Mouse (Mus musculus) heart, embryonic 13.5 days (tissue): Measurements from ENCODE around the gene Tbx2. TPM values are rescaled to one million over a fixed set of nuclear protein-coding genes. Genes with fewer than 3 reads are reported as not detected.

Experiments
- ATAC-seq: fragments of 200-750 bp; cut with Nextera tagmentation; 2 replicates; pipeline ENCODE4 v1.8.0; 2017; ENCODE audit warnings: moderate TSS enrichment; ENCODE audit not compliant: insufficient number of reproducible peaks, low FRiP score, low TSS enrichment; ENCODE audit errors: extremely low read depth
- H3K27ac ChIP-seq: fragments of 300-500 bp; sonication (generic); replicated peaks from 2 replicates; pipeline ENCODE4 v1.5.1; 2015; ENCODE audit warnings: moderate library complexity, mild to moderate bottlenecking, inconsistent platforms
- H3K27me3 ChIP-seq: fragments of 300-500 bp; sonication (generic); replicated peaks from 2 replicates; pipeline ENCODE4 v1.6.1; 2015; ENCODE audit warnings: mild to moderate bottlenecking, inconsistent platforms
- H3K36me3 ChIP-seq: fragments of 300-500 bp; sonication (generic); 2 replicates; pipeline ENCODE4 v1.6.1; 2015; ENCODE audit warnings: mild to moderate bottlenecking, inconsistent platforms
- H3K4me1 ChIP-seq: fragments of 300-500 bp; sonication (generic); 2 replicates; pipeline ENCODE4 v1.6.1; 2015; ENCODE audit warnings: inconsistent platforms
- H3K4me2 ChIP-seq: fragments of 300-500 bp; sonication (generic); 2 replicates; pipeline ENCODE4 v1.6.1; 2015; ENCODE audit warnings: inconsistent platforms, mild to moderate bottlenecking, moderate library complexity
- H3K4me3 ChIP-seq: fragments of 300-500 bp; sonication (generic); 2 replicates; pipeline ENCODE4 v1.5.1; 2015; ENCODE audit warnings: moderate library complexity, mild to moderate bottlenecking, inconsistent platforms
- H3K9ac ChIP-seq: fragments of 300-500 bp; sonication (generic); 2 replicates; pipeline ENCODE4 v1.6.1; 2015; ENCODE audit warnings: inconsistent platforms, mild to moderate bottlenecking, moderate library complexity
- H3K9me3 ChIP-seq: fragments of 300-500 bp; sonication (generic); 2 replicates; pipeline ENCODE4 v1.6.1; 2016; ENCODE audit warnings: inconsistent platforms
- WGBS: fragments of 180-500 bp; shearing (Covaris S2); methylation state at CpG from one replicate; pipeline ENCODE4 v1.1.7; 2015; ENCODE audit warnings: mixed read lengths; 5-methylcytosine and 5-hydroxymethylcytosine counted together
- polyA plus RNA-seq: library from polyadenylated mRNA; unstranded; fragments of >200 nt; fragmentation: Nextera tagmentation; extraction: Ambion mirVana; gene quantifications from 2 replicates; pipeline ENCODE4 v1.2.1, GENCODE M21; 2015

Tbx2 gene
- 2.0 and 2.9 TPM in 2 replicates for polyA plus RNA-seq

DNA sequence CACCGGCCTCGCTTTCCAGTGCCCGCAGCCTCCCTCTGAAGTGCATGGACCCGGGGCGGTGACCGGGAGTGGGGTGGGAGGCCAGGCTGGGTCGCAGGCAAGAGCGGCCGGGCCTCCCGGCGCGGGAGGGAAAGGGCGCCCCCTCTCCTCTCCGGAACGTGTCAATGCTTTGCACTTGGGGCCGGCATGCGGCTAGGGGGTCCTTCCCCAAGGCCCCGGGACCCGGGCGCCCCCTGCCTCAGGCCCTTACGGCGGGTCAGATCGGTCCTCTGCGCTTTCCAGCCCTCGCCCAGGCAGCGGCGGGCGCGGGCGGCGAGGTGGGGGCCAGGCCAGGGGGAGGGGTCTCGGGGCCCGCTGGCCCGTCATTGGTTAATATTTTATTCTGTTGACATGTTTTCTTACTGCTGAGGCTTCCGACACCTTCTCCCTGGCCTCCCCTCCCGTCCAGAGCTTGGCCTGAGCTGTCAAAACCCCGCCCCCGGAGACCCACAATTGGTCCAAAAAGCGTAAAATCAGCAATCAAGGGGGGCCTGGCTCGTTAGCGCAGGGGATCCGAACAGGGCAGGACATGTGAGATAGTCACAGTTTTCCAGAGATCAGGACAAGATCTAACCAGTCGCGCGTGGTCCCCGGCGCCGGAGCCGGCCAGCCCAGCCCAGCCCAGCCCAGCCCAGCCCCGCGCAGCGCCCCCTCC, at the start of gene Tbx2:
Tbx2 (plus strand) TSS at position 321 of the 694 bp plus-strand sequence.
- peaks cover 96% of the 10 kb centered on the region for H3K27me3 ChIP-seq
- peak; percentile 45 for ATAC-seq
- peaks cover 60% of the 10 kb centered on the region for H3K4me1 ChIP-seq
- peak within 1 kb of the TSS; percentile 88 for H3K4me2 ChIP-seq
- no peaks in the 10 kb centered on the region for H3K9me3 ChIP-seq
- peak within 1 kb of the TSS; percentile 73 for H3K4me3 ChIP-seq
- H3K36me3 ChIP-seq: no peaks in the 10 kb centered on the region
- H3K27ac ChIP-seq: peak within 1 kb of the TSS; percentile 81
- H3K9ac ChIP-seq: peak within 1 kb of the TSS; percentile 90
- under 1% methylated on average over 48 of the region's 52 CpGs for WGBS

DNA sequence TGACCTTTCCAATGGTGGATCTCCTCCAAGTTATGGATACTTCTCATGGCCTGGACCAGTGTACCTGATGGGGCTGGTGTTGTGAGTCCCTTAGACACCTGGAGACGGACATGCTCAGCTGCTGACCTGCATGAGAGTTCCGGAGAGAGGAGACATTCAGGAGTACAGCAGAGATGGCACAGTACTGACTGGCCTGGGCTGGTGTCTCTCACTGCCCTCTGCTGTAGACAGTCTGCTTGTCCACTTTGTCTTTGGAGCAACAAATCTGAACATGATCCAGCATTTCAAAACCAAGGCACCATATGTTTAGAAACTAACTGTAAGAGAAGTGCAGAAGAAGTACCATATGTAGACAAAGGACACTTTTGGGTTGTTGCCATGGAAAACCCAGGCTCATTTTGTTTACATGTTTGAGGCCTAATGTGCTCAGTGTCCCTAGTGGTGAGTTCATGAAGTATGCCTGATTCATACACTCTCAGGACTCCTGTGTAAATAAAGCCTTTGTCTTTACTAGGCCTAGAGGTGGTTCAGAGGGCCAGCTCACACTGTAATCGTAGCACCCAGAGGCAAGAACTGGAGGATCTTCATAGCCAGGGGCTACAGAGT, 46.1 kb upstream of the Tbx2 start:
- no peaks in the 10 kb centered on the region for H3K36me3 ChIP-seq
- H3K27ac ChIP-seq: no peak overlapping the region
- no peak overlapping the region for H3K9ac ChIP-seq
- WGBS: 77% methylated on average over 3 of the region's 3 CpGs
- no peak for ATAC-seq
- no peak overlapping the region for H3K4me2 ChIP-seq
- H3K4me3 ChIP-seq: no peak overlapping the region
- H3K4me1 ChIP-seq: peaks cover 16% of the 10 kb centered on the region; the same call in 1 of the 2 replicates
- no peaks in the 10 kb centered on the region for H3K9me3 ChIP-seq
- peaks cover 70% of the 10 kb centered on the region for H3K27me3 ChIP-seq

DNA sequence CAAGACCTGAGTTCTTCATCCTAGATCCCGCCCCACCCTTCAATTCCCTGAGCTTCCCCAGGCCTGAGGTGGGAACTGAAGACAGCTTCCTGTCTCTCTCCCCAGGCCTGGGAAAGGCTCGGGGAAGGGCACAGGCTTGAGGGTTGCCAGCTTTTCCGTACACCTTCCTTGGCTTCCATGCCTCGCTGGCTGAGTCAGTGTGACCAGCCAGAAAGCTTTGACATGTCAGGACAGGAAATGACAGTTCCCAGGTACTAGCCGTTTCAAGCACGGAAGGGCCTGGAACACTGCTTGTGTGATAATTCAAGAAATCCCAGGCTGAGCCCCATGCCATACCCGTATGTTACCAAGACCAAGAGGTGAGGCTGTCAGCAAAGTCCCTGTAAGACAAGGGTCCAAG, 42.6 kb upstream of the Tbx2 start:
- ATAC-seq: no peak
- Histone ChIP-seq H3K9ac (no peak overlapping the region), H3K9me3 (no peaks in the 10 kb centered on the region), H3K27ac (no peak overlapping the region), H3K27me3 (peaks cover 78% of the 10 kb centered on the region), H3K36me3 (no peaks in the 10 kb centered on the region), H3K4me3 (no peak overlapping the region), H3K4me1 (peaks cover 16% of the 10 kb centered on the region; the same call in 1 of the 2 replicates), H3K4me2 (no peak overlapping the region)
- 62% methylated on average over 7 of the region's 7 CpGs for WGBS

DNA sequence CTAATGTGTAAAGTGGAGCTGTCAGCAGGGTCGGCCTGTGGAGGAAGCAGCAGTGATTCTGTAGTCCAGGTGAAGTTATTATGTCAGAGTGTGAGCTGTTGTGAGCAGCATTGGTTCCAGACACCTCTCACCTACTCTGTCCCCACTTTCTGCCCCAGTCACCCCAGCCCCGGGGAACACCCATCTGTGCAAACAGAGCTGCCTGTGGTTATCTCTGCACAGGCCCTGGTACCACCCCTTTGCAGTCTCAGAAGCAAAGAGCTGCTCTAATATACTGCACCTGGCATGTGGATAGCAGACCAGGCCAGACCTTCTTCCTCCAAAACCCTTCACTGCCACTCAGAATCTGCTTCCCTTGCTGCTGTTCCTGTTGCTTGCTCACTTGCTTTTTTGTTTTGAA, 42.1 kb upstream of the Tbx2 start:
- H3K9ac ChIP-seq: no peak overlapping the region
- H3K4me1 ChIP-seq: peaks cover 14% of the 10 kb centered on the region; the same call in 1 of the 2 replicates
- no peaks in the 10 kb centered on the region for H3K9me3 ChIP-seq
- H3K4me3 ChIP-seq: no peak overlapping the region
- H3K27ac ChIP-seq: no peak overlapping the region
- H3K27me3 ChIP-seq: peaks cover 78% of the 10 kb centered on the region
- H3K36me3 ChIP-seq: no peaks in the 10 kb centered on the region
- no peak overlapping the region for H3K4me2 ChIP-seq
- ATAC-seq: no peak
- 52% methylated on average over 2 of the region's 2 CpGs for WGBS

DNA sequence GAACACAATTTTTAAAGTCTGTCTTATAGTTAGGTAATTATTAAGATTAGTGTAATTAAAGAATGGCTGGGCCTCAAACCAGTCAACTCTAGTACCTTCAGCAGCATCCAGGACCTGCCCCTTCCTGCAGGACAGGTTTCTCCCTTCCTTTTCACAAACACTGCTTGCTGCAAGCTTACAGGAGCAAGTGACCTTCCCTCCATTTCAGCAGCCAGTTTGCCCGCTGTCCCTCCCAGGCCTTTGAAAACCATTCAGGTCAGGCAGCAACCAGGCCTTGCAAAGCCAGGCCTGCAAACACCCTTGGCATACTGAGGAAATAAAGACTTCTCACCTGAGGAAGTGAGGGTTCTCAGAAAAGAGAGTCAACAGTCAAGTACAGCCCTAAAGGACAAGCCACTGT, 41.1 kb upstream of the Tbx2 start:
- Histone ChIP-seq H3K4me3 (no peak overlapping the region), H3K9ac (no peak overlapping the region), H3K4me2 (no peak overlapping the region), H3K4me1 (0 out of 2 replicates have a peak, but pooled peaks cover 11% of the 10 kb centered on the region), H3K27me3 (peaks cover 85% of the 10 kb centered on the region), H3K27ac (no peak overlapping the region), H3K9me3 (no peaks in the 10 kb centered on the region), H3K36me3 (no peaks in the 10 kb centered on the region)
- ATAC-seq: no peak
- WGBS: 91% methylated on average over 1 of the region's 1 CpGs

DNA sequence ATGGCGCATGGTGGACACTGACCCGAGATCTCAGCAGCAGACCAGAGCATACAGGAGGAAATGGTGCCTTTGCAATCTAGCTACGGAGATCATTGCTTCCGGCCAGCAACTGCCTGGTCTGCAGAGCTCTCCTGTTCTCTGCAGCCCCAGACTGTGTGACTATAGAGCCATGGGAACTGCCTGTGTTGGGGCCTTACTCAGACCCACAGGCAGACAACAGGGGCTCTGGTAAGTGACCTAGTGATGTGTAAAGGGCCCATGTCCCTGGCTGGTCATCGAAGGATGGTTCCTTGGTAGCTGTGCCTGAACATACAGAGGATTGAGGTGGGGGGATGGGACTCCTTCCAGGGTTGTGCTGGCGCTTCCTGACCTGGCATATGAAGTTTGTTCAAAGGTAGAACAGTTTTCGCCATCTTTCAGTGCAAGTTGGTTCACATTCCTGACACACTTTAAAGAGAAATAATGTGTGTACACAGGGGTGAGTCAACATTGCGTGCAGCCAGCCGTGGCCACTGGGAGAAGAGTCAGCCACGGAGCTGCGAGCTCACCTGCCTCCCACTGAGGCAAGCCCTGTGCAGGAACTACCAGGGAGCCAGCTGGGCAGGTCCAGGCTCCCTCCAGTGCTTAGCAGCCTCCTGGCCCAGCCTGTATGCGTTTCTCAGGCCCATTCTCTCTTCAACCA, 39.7 kb upstream of the Tbx2 start:
- no peak overlapping the region for H3K4me2 ChIP-seq
- H3K4me3 ChIP-seq: no peak overlapping the region
- WGBS: 76% methylated on average over 12 of the region's 12 CpGs
- H3K9me3 ChIP-seq: no peaks in the 10 kb centered on the region
- peaks cover 90% of the 10 kb centered on the region for H3K27me3 ChIP-seq
- no peak overlapping the region for H3K9ac ChIP-seq
- no peak for ATAC-seq
- H3K27ac ChIP-seq: no peak overlapping the region
- 0 out of 2 replicates have a peak, but pooled peaks cover 11% of the 10 kb centered on the region for H3K4me1 ChIP-seq
- no peaks in the 10 kb centered on the region for H3K36me3 ChIP-seq

DNA sequence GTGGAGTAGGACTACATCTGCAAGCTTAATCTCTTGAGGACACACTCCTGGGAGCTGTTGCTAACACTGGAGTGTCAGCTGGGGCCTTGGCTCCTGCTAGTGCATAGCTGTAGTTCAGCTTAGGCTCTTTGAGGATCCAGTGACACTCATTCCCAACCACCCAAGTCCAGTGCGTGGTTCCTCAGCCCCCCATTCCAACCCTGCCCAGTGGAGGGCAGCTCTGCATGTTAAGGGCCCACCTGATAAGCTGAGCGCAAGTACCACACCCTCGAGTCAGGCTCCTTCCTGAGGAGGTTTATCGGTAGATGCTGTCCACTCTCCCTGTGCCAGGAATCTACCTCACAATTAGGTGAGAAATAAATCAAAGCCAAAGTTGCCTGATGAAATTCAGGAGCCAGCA, 32.9 kb upstream of the Tbx2 start:
- Histone ChIP-seq H3K27ac (peak overlapping the region; percentile 57), H3K4me1 (peaks cover 55% of the 10 kb centered on the region), H3K9me3 (no peaks in the 10 kb centered on the region), H3K27me3 (peaks cover 76% of the 10 kb centered on the region), H3K4me2 (peak overlapping the region; percentile 50), H3K36me3 (no peaks in the 10 kb centered on the region), H3K9ac (no peak overlapping the region), H3K4me3 (peak overlapping the region; percentile 18)
- ATAC-seq: peak; percentile 32; the same call in 1 of the 2 replicates
- WGBS: 10% methylated on average over 4 of the region's 4 CpGs

DNA sequence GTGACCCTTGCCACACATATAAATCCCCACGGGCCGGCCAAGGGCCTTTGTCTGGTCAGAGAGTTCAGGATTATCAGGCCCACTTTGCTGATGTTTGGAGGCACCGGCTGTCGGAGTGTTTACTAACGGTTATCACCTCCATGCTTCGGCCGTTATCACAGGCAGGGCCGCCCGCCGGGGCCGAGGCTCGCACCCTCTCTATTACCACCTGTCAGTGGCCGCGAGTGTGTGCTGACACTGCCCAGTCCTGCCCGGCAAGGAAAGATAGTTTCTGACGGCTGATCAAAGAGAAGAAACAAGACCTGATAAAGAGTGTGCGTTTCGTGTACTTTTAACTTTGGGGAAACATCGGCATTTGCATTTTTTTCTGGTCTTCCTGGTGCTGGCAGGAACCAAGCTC, 32.5 kb upstream of the Tbx2 start:
- peak; percentile 71; the same call in 1 of the 2 replicates for ATAC-seq
- Histone ChIP-seq H3K27ac (peak overlapping the region; percentile 57), H3K9ac (no peak overlapping the region), H3K4me1 (peaks cover 59% of the 10 kb centered on the region), H3K4me3 (peak overlapping the region; percentile 18), H3K27me3 (peaks cover 72% of the 10 kb centered on the region), H3K4me2 (peak overlapping the region; percentile 50), H3K9me3 (no peaks in the 10 kb centered on the region), H3K36me3 (no peaks in the 10 kb centered on the region)
- WGBS: 3% methylated on average over 19 of the region's 19 CpGs

DNA sequence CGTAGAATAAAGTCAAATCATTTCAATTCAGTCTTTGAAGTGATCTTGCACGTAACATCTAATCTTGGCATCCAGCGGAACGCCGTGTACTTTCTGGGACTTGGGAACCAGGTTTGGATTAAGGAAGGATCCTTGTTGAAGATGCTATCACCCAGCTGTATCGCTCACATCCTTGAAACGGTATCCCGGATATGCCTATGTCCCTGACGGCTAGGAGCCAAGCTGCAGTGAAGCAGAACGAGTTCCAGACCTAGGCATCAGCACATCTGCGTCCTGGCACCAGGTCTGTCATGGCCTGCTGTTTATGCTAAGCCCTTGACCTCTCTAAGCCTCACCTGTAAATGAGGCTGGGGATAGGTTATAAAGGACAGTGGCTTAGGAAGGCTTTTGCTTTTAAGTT, 32.0 kb upstream of the Tbx2 start:
- H3K27me3 ChIP-seq: peaks cover 72% of the 10 kb centered on the region
- H3K36me3 ChIP-seq: no peaks in the 10 kb centered on the region
- no peak overlapping the region for H3K9ac ChIP-seq
- peaks cover 61% of the 10 kb centered on the region for H3K4me1 ChIP-seq
- no peaks in the 10 kb centered on the region for H3K9me3 ChIP-seq
- 0 out of 2 replicates have a peak overlapping the region, but pooled peaks have one; percentile 57 for H3K27ac ChIP-seq
- H3K4me3 ChIP-seq: no peak overlapping the region
- peak overlapping the region; percentile 50 for H3K4me2 ChIP-seq
- 21% methylated on average over 11 of the region's 11 CpGs for WGBS
- no peak for ATAC-seq

DNA sequence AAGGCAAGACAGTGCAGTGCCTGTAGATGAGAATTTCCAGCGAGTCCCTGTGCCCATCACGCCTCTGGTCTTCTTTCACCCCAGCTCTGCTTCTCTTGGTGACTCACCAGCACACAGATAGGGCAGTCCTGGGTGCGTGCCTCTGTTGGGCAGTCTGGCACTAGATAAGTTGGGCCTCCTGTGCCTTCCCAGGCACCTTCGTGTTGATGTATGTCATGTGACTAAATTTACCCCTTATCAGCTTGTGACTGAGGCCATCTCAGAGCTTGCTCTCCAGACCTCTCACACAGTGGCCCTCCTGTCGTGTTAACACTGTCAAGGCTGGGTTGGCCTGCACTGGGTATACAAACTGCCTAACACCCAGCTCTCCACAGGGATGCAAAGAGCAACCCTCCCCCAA, 28.3 kb upstream of the Tbx2 start:
- Histone ChIP-seq H3K4me3 (no peak overlapping the region), H3K27ac (peak overlapping the region; percentile 21; the same call in 1 of the 2 replicates), H3K27me3 (peaks cover 68% of the 10 kb centered on the region), H3K4me2 (peak overlapping the region; percentile 19), H3K9ac (no peak overlapping the region), H3K9me3 (no peaks in the 10 kb centered on the region), H3K4me1 (peaks cover 57% of the 10 kb centered on the region), H3K36me3 (no peaks in the 10 kb centered on the region)
- peak; percentile 49; the same call in 1 of the 2 replicates for ATAC-seq
- 21% methylated on average over 5 of the region's 5 CpGs for WGBS

DNA sequence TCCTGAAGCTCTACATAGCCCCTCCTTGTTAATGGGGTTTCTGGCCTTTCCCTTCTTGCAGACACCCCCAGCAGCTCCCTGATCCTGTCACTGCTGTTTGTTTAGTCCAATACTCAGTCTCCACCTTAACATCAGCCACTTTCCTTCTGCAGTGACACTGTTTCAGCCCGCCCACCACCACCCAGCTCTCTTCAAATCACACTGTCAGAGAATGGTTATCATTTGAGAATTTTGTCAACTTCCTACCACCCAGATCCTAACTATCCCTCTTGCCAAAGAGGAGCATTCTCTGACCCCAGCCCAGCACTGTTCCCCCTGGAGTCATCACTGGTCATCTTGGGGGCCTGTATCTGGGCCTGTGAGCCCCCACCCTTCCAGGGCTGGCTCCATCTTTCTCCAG, 26.6 kb upstream of the Tbx2 start:
- no peak overlapping the region for H3K4me2 ChIP-seq
- ATAC-seq: no peak
- WGBS: 74% methylated on average over 1 of the region's 1 CpGs
- no peak overlapping the region for H3K27ac ChIP-seq
- peaks cover 40% of the 10 kb centered on the region for H3K4me1 ChIP-seq
- H3K9ac ChIP-seq: no peak overlapping the region
- H3K36me3 ChIP-seq: no peaks in the 10 kb centered on the region
- H3K9me3 ChIP-seq: no peaks in the 10 kb centered on the region
- peaks cover 78% of the 10 kb centered on the region for H3K27me3 ChIP-seq
- H3K4me3 ChIP-seq: no peak overlapping the region
